Mouse (Mus musculus): ENCODE data around the gene Cbarp.

Gene Cbarp

GRCm38 (mm10) chr10:80140666-80141035 lies at the start of gene Cbarp:
Gene Cbarp, minus strand, starts transcription at chr10:80140835.
- DNase-seq (ENCODE audit: low read depth, low spot score): no peak

GRCm38 (mm10) chr10:80189999-80190398 lies 49.4 kb upstream of the Cbarp start:
- DNase-seq (ENCODE audit: low read depth, low spot score): no peak

- DNase-seq (ENCODE audit: low read depth, low spot score): no peak
Measured at GRCm38 (mm10) chr10:80188453-80189024, 47.9 kb upstream of the Cbarp start.

GRCm38 (mm10) chr10:80187739-80188138 lies 47.1 kb upstream of the Cbarp start:
- DNase-seq (ENCODE audit: low read depth, low spot score): no peak

GRCm38 (mm10) chr10:80186649-80187048 lies 46.0 kb upstream of the Cbarp start:
- DNase-seq (ENCODE audit: low read depth, low spot score): no peak

GRCm38 (mm10) chr10:80182547-80182946 lies 41.9 kb upstream of the Cbarp start:
- no peak for DNase-seq (ENCODE audit: low read depth, low spot score)

- DNase-seq (ENCODE audit: low read depth, low spot score): no peak
Measured at GRCm38 (mm10) chr10:80180823-80181222, 40.2 kb upstream of the Cbarp start.

- no peak for DNase-seq (ENCODE audit: low read depth, low spot score)
Measured at GRCm38 (mm10) chr10:80180288-80180687, 39.7 kb upstream of the Cbarp start.

- peak; percentile 65 for DNase-seq (ENCODE audit: low read depth, low spot score)
Measured at GRCm38 (mm10) chr10:80179068-80180051, 38.7 kb upstream of the Cbarp start, which contains the start of gene Efna2. Gene Efna2, plus strand, starts transcription at chr10:80179482.

- no peak for DNase-seq (ENCODE audit: low read depth, low spot score)
Measured at GRCm38 (mm10) chr10:80177441-80178279, 37.0 kb upstream of the Cbarp start.

- DNase-seq (ENCODE audit: low read depth, low spot score): no peak
Measured at GRCm38 (mm10) chr10:80176270-80176834, 35.7 kb upstream of the Cbarp start.

GRCm38 (mm10) chr10:80175536-80176269 lies 35.1 kb upstream of the Cbarp start:
- peak; percentile 67 for DNase-seq (ENCODE audit: low read depth, low spot score)

GRCm38 (mm10) chr10:80174705-80175104 lies 34.1 kb upstream of the Cbarp start:
- DNase-seq (ENCODE audit: low read depth, low spot score): peak; percentile 78

- DNase-seq (ENCODE audit: low read depth, low spot score): no peak
Measured at GRCm38 (mm10) chr10:80173955-80174640, 33.5 kb upstream of the Cbarp start.

- no peak for DNase-seq (ENCODE audit: low read depth, low spot score)
Measured at GRCm38 (mm10) chr10:80173358-80173757, 32.7 kb upstream of the Cbarp start.

GRCm38 (mm10) chr10:80172527-80173292 lies 32.1 kb upstream of the Cbarp start, which contains the start of gene 1600002K03Rik:
Gene 1600002K03Rik, plus strand, starts transcription at chr10:80172944.
- DNase-seq (ENCODE audit: low read depth, low spot score): peak; percentile 97

- DNase-seq (ENCODE audit: low read depth, low spot score): no peak
Measured at GRCm38 (mm10) chr10:80171760-80172526, 31.3 kb upstream of the Cbarp start.

- no peak for DNase-seq (ENCODE audit: low read depth, low spot score)
Measured at GRCm38 (mm10) chr10:80171252-80171651, 30.6 kb upstream of the Cbarp start.

- DNase-seq (ENCODE audit: low read depth, low spot score): no peak
Measured at GRCm38 (mm10) chr10:80170601-80171021, 30.0 kb upstream of the Cbarp start.
